Mouse (Mus musculus): ENCODE data around the gene Pgm5.

GRCm38 (mm10) chr19:24719504-24719903 is 142.2 kb downstream of the Pgm5 start:
- TF ChIP-seq POLR2A (IDR thresholded peaks at IDR 0.05; ENCODE audit: borderline replicate concordance, low read depth, low read length) (no peak), CTCF (IDR thresholded peaks at IDR 0.05; ENCODE audit: low read depth, low read length) (no peak)

All from bone marrow macrophage, adult 2 months (primary cell).